ENCODE assay signal across 25 mouse cellular contexts in the genomic region with DNA sequence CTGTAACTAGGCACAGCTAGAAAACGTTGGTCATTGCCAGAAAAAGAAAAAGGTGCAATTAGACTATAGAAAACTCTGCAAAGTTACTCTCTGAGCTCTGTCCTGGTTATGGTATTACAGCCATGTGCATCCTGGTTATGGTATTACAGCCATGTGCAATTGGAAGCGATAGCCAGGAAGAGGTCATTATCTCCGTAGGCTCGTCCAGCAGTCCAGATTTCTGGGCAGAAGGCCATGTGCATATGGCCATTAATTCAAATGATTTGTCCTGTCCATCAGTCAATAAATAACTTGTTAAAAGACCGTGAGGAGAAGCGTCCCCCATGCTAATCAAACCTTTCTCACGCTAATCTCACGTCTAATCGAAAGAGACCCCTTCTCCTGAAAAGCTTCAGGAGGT.
"Had no signal": no experiment of that assay in that cellular context is flagged by ENCODE, and none has a peak within 500 bp of the region (broad histone marks: within the 10 kb centered on the region; RNA-seq: fewer than 3 reads in every experiment).

No protein-coding gene starts in this region.

- H3K9ac ChIP-seq: heart, embryonic 12.5 days; hindbrain, embryonic 12.5 days; hindbrain, embryonic 15.5 days; intestine, embryonic 15.5 days; limb, embryonic 12.5 days had no signal

- DNase-seq: gastrocnemius, adult 2 months; gastrocnemius, postnatal 10 days; gastrocnemius, postnatal 25 days; heart, adult 18-20 months; heart, postnatal 10 days; heart, postnatal 4 days; kidney, adult 18-20 months; kidney, adult 8-10 months; kidney, postnatal 10 days; kidney, postnatal 25 days; kidney, postnatal 4 days; liver had no signal

- H3K27me3 ChIP-seq: heart, embryonic 12.5 days; hindbrain, embryonic 12.5 days; hindbrain, embryonic 15.5 days; intestine, embryonic 15.5 days; limb, embryonic 12.5 days had no signal

- H3K27ac ChIP-seq: gastrocnemius, adult 2 months; heart, embryonic 10.5 days; hindbrain, embryonic 10.5 days; hindbrain, embryonic 12.5 days; hindbrain, embryonic 15.5 days; intestine, embryonic 15.5 days; layer of hippocampus, adult 2 months; left cerebral cortex, adult 2 months; limb, embryonic 10.5 days; limb, embryonic 12.5 days had no signal

- H3K4me3 ChIP-seq: gastrocnemius, adult 2 months; heart, embryonic 10.5 days; heart, embryonic 12.5 days; hindbrain, embryonic 10.5 days; hindbrain, embryonic 12.5 days; hindbrain, embryonic 15.5 days; intestine, embryonic 15.5 days; layer of hippocampus, adult 2 months; left cerebral cortex, adult 2 months; limb, embryonic 10.5 days; limb, embryonic 12.5 days had no signal

- H3K36me3 ChIP-seq: heart, embryonic 10.5 days; heart, embryonic 12.5 days; hindbrain, embryonic 10.5 days; hindbrain, embryonic 12.5 days; hindbrain, embryonic 15.5 days; intestine, embryonic 15.5 days; limb, embryonic 10.5 days; limb, embryonic 12.5 days had no signal

- H3K4me2 ChIP-seq: heart, embryonic 12.5 days; hindbrain, embryonic 12.5 days; hindbrain, embryonic 15.5 days; intestine, embryonic 15.5 days; limb, embryonic 12.5 days; liver, embryonic 11.5 days had no signal

- ATAC-seq: inflammation-experienced regulatory T-cells, adult 6 months; intestine, embryonic 15.5 days; intestine, postnatal 0 days had no signal

- H3K9me3 ChIP-seq: heart, embryonic 10.5 days; heart, embryonic 12.5 days; hindbrain, embryonic 10.5 days; hindbrain, embryonic 12.5 days; hindbrain, embryonic 15.5 days; intestine, embryonic 15.5 days; limb, embryonic 10.5 days; limb, embryonic 12.5 days had no signal

- H3K4me1 ChIP-seq: hindbrain, embryonic 10.5 days; hindbrain, embryonic 12.5 days; hindbrain, embryonic 15.5 days; intestine, embryonic 15.5 days; limb, embryonic 10.5 days; limb, embryonic 12.5 days had no signal
